Mouse (Mus musculus) G1E-ER4 (cell line): ENCODE data around the gene Ptch2. TPM values are rescaled to one million over a fixed set of nuclear protein-coding genes. Genes with fewer than 3 reads are reported as not detected.

Experiments used
- GATA1 ChIP-seq: IDR thresholded peaks from one replicate; pipeline ENCODE4 v1.8.0; 2012; ENCODE audit warnings: low read length, inconsistent platforms
- polyA plus RNA-seq: library from polyadenylated mRNA; stranded (reverse); fragments of >175 nt; gene quantifications from 2 replicates; pipeline ENCODE4 v1.2.3, GENCODE M21; 2012

The Ptch2 gene
- polyA plus RNA-seq, 1 experiment: 0.17 TPM

- TF ChIP-seq GATA1: no peak
Observed at GRCm38 (mm10) chr4:117133366-117133796, 37.5 kb downstream of the Ptch2 start.

- TF ChIP-seq GATA1: no peak
Observed at GRCm38 (mm10) chr4:117133817-117134600, 38.1 kb downstream of the Ptch2 start, which contains the start of gene Plk3. Plk3 (minus strand) TSS chr4:117133963.

- TF ChIP-seq GATA1: no peak
Observed at GRCm38 (mm10) chr4:117134601-117134995, 38.7 kb downstream of the Ptch2 start.

GRCm38 (mm10) chr4:117136034-117136433 lies 40.2 kb downstream of the Ptch2 start:
- no peak for TF ChIP-seq GATA1

GRCm38 (mm10) chr4:117138295-117139216 lies 42.7 kb downstream of the Ptch2 start:
- TF ChIP-seq GATA1: no peak

- TF ChIP-seq GATA1: no peak
Observed at GRCm38 (mm10) chr4:117139217-117139612, 43.3 kb downstream of the Ptch2 start.

- TF ChIP-seq GATA1: no peak
Observed at GRCm38 (mm10) chr4:117140613-117141012, 44.7 kb downstream of the Ptch2 start.

GRCm38 (mm10) chr4:117143023-117143422 lies 47.1 kb downstream of the Ptch2 start:
- no peak for TF ChIP-seq GATA1

- TF ChIP-seq GATA1: no peak
Observed at GRCm38 (mm10) chr4:117145248-117145647, 49.4 kb downstream of the Ptch2 start.

GRCm38 (mm10) chr4:117146176-117146575 lies 50.3 kb downstream of the Ptch2 start:
- TF ChIP-seq GATA1: no peak

GRCm38 (mm10) chr4:117148047-117148713 lies 52.3 kb downstream of the Ptch2 start:
- TF ChIP-seq GATA1: no peak

GRCm38 (mm10) chr4:117148815-117149214 lies 52.9 kb downstream of the Ptch2 start:
- no peak for TF ChIP-seq GATA1

GRCm38 (mm10) chr4:117149291-117150211 lies 53.7 kb downstream of the Ptch2 start:
- no peak for TF ChIP-seq GATA1

GRCm38 (mm10) chr4:117150212-117150733 lies 54.4 kb downstream of the Ptch2 start:
- no peak for TF ChIP-seq GATA1
